Mouse (Mus musculus): ENCODE data around the gene Grk6.

Gene Grk6

GRCm38 (mm10) chr13:55445361-55446091, 654 bp downstream of the Grk6 start:
- Histone ChIP-seq H3K27me3 (ENCODE audit: control insufficient read depth, insufficient read depth, low read length, poor library complexity, severe bottlenecking) (no peaks in the 10 kb centered on the region), H3K36me3 (ENCODE audit: control insufficient read depth, insufficient read depth, low read length, poor library complexity, severe bottlenecking) (peaks cover 5% of the 10 kb centered on the region)
- DNase-seq (ENCODE audit: low read depth, low spot score) = no peak

- Histone ChIP-seq H3K36me3 (ENCODE audit: control insufficient read depth, insufficient read depth, low read length, poor library complexity, severe bottlenecking) (peaks cover 12% of the 10 kb centered on the region), H3K27me3 (ENCODE audit: control insufficient read depth, insufficient read depth, low read length, poor library complexity, severe bottlenecking) (no peaks in the 10 kb centered on the region)
- DNase-seq (ENCODE audit: low read depth, low spot score) = peak; percentile 35
Observed at GRCm38 (mm10) chr13:55446483-55447105, 1.7 kb downstream of the Grk6 start.

GRCm38 (mm10) chr13:55447543-55447943, 2.7 kb downstream of the Grk6 start:
- Histone ChIP-seq H3K27me3 (ENCODE audit: control insufficient read depth, insufficient read depth, low read length, poor library complexity, severe bottlenecking) (no peaks in the 10 kb centered on the region), H3K36me3 (ENCODE audit: control insufficient read depth, insufficient read depth, low read length, poor library complexity, severe bottlenecking) (peaks cover 21% of the 10 kb centered on the region)
- peak; percentile 76 for DNase-seq (ENCODE audit: low read depth, low spot score)

- H3K36me3 ChIP-seq (ENCODE audit: control insufficient read depth, insufficient read depth, low read length, poor library complexity, severe bottlenecking) = peaks cover 26% of the 10 kb centered on the region
- no peak for DNase-seq (ENCODE audit: low read depth, low spot score)
- no peaks in the 10 kb centered on the region for H3K27me3 ChIP-seq (ENCODE audit: control insufficient read depth, insufficient read depth, low read length, poor library complexity, severe bottlenecking)
Observed at GRCm38 (mm10) chr13:55448131-55448530, 3.3 kb downstream of the Grk6 start.

- H3K36me3 ChIP-seq (ENCODE audit: control insufficient read depth, insufficient read depth, low read length, poor library complexity, severe bottlenecking) = peaks cover 32% of the 10 kb centered on the region
- peak; percentile 45 for DNase-seq (ENCODE audit: low read depth, low spot score)
- H3K27me3 ChIP-seq (ENCODE audit: control insufficient read depth, insufficient read depth, low read length, poor library complexity, severe bottlenecking) = no peaks in the 10 kb centered on the region
Observed at GRCm38 (mm10) chr13:55449205-55449604, 4.3 kb downstream of the Grk6 start.

- no peaks in the 10 kb centered on the region for H3K27me3 ChIP-seq (ENCODE audit: control insufficient read depth, insufficient read depth, low read length, poor library complexity, severe bottlenecking)
- peaks cover 34% of the 10 kb centered on the region for H3K36me3 ChIP-seq (ENCODE audit: control insufficient read depth, insufficient read depth, low read length, poor library complexity, severe bottlenecking)
- peak; percentile 77 for DNase-seq (ENCODE audit: low read depth, low spot score)
Observed at GRCm38 (mm10) chr13:55449679-55450441, 5.0 kb downstream of the Grk6 start.

GRCm38 (mm10) chr13:55450511-55450980, 5.7 kb downstream of the Grk6 start:
- H3K27me3 ChIP-seq (ENCODE audit: control insufficient read depth, insufficient read depth, low read length, poor library complexity, severe bottlenecking) = no peaks in the 10 kb centered on the region
- DNase-seq (ENCODE audit: low read depth, low spot score) = no peak
- H3K36me3 ChIP-seq (ENCODE audit: control insufficient read depth, insufficient read depth, low read length, poor library complexity, severe bottlenecking) = peaks cover 39% of the 10 kb centered on the region

GRCm38 (mm10) chr13:55451296-55451695, 6.4 kb downstream of the Grk6 start:
- Histone ChIP-seq H3K36me3 (ENCODE audit: control insufficient read depth, insufficient read depth, low read length, poor library complexity, severe bottlenecking) (peaks cover 44% of the 10 kb centered on the region), H3K27me3 (ENCODE audit: control insufficient read depth, insufficient read depth, low read length, poor library complexity, severe bottlenecking) (no peaks in the 10 kb centered on the region)
- no peak for DNase-seq (ENCODE audit: low read depth, low spot score)

GRCm38 (mm10) chr13:55451785-55452549, 7.1 kb downstream of the Grk6 start:
- no peak for DNase-seq (ENCODE audit: low read depth, low spot score)

GRCm38 (mm10) chr13:55462965-55463364, 18.1 kb downstream of the Grk6 start:
- DNase-seq (ENCODE audit: low read depth, low spot score) = no peak
- H3K36me3 ChIP-seq (ENCODE audit: control insufficient read depth, insufficient read depth, low read length, poor library complexity, severe bottlenecking) = peaks cover 13% of the 10 kb centered on the region; the same call in 1 of the 2 replicates

More at GRCm38 (mm10) chr13:55451785-55452549, 7.1 kb downstream of the Grk6 start:
- H3K27me3 ChIP-seq (ENCODE audit: control insufficient read depth, insufficient read depth, low read length, poor library complexity, severe bottlenecking) = no peaks in the 10 kb centered on the region
- H3K36me3 ChIP-seq (ENCODE audit: control insufficient read depth, insufficient read depth, low read length, poor library complexity, severe bottlenecking) = peaks cover 45% of the 10 kb centered on the region

GRCm38 (mm10) chr13:55463399-55464026, 18.6 kb downstream of the Grk6 start:
- H3K36me3 ChIP-seq (ENCODE audit: control insufficient read depth, insufficient read depth, low read length, poor library complexity, severe bottlenecking) = peaks cover 12% of the 10 kb centered on the region; the same call in 1 of the 2 replicates
- DNase-seq (ENCODE audit: low read depth, low spot score) = no peak
- no peaks in the 10 kb centered on the region for H3K27me3 ChIP-seq (ENCODE audit: control insufficient read depth, insufficient read depth, low read length, poor library complexity, severe bottlenecking)

More at GRCm38 (mm10) chr13:55462965-55463364, 18.1 kb downstream of the Grk6 start:
- no peaks in the 10 kb centered on the region for H3K27me3 ChIP-seq (ENCODE audit: control insufficient read depth, insufficient read depth, low read length, poor library complexity, severe bottlenecking)

- DNase-seq (ENCODE audit: low read depth, low spot score) = peak; percentile 59
- H3K36me3 ChIP-seq (ENCODE audit: control insufficient read depth, insufficient read depth, low read length, poor library complexity, severe bottlenecking) = peaks cover 6% of the 10 kb centered on the region; the same call in 1 of the 2 replicates
- no peaks in the 10 kb centered on the region for H3K27me3 ChIP-seq (ENCODE audit: control insufficient read depth, insufficient read depth, low read length, poor library complexity, severe bottlenecking)
Observed at GRCm38 (mm10) chr13:55464027-55464884, 19.4 kb downstream of the Grk6 start, which contains the start of gene Prr7. Prr7 (plus strand) TSS chr13:55464267.

- no peak for DNase-seq (ENCODE audit: low read depth, low spot score)
- no peaks in the 10 kb centered on the region for H3K27me3 ChIP-seq (ENCODE audit: control insufficient read depth, insufficient read depth, low read length, poor library complexity, severe bottlenecking)
- H3K36me3 ChIP-seq (ENCODE audit: control insufficient read depth, insufficient read depth, low read length, poor library complexity, severe bottlenecking) = no peaks in the 10 kb centered on the region
Observed at GRCm38 (mm10) chr13:55465184-55465583, 20.3 kb downstream of the Grk6 start.

Data from splenic B cell, adult 2 months (primary cell).